In the genomic region with DNA sequence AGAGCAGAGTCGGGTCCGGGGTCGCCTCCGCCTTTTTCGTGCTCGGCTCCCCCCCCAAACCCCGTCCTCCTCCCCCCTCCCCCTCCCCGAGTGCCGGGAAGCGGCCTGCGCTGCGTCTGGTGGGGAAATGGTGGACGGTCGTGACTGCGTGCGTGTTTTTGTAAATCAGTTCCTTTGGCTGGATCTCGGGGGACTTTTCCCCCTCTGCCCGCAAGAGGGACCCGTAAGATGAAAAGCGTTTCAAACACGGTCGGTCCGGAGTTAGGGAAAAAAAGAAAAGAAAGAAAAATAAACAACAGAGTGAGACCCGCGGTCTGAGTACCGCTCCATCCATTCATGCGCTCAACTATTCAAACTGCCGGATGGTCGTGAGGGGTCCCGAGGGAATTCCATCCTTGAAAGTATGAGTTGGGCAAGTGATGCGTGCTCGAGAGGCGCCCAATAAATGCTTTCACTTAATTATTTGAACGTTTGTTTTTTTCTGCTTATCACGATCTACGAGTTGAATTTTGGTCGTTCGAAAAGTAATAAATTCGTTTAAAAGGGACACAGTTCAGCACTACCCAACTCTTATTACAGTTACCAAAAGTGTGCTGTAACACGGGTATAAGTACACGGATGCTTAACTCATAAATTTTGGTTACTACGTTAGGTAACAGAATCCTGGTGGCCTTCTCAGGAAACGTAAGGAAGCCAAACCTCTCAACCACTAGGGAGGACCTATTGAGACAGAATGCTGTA, we compare ENCODE assay signal across 8 mouse cellular contexts. TPM values are rescaled to one million over a fixed set of nuclear protein-coding genes. Genes with fewer than 3 reads are reported as not detected.
DNase-seq lines count a peak whose midpoint lies in the region; ATAC-seq and TF ChIP-seq lines count a peak whose summit lies in the region.

No protein-coding gene starts in this region.

- no peak for TF ChIP-seq CTCF in heart, postnatal 0 days (IDR thresholded peaks at IDR 0.05; ENCODE audit: low read depth)
- TF ChIP-seq CTCF in liver, postnatal 0 days (IDR thresholded peaks at IDR 0.05; ENCODE audit: low read depth) = no peak

- TF ChIP-seq EP300 in heart, postnatal 0 days (IDR thresholded peaks at IDR 0.05; ENCODE audit: low read depth) = no peak
- no peak for TF ChIP-seq EP300 in liver, postnatal 0 days (IDR thresholded peaks at IDR 0.05; ENCODE audit: low read depth)

- peak; percentile 13 for DNase-seq in adrenal gland, postnatal 10 days
- no peak for DNase-seq in adrenal gland, postnatal 25 days
- DNase-seq in retina, embryonic 14.5 days (ENCODE audit: low spot score) = peak; percentile 59
- DNase-seq in retina, postnatal 1 day = no peak
- DNase-seq in heart, postnatal 0 days (ENCODE audit: low spot score) = peak; percentile 13
- DNase-seq in liver, postnatal 0 days = no peak
- no peak for DNase-seq in urinary bladder, postnatal 36 days (ENCODE audit: low spot score in 2 of 2)
- no peak for DNase-seq in adrenal gland, postnatal 14 days

- peak overlapping the region; percentile 58 for H3K4me2 ChIP-seq in heart, postnatal 0 days (ENCODE audit: low read depth, low read length)
- H3K4me2 ChIP-seq in liver, postnatal 0 days (ENCODE audit: low read depth, low read length) = peak overlapping the region; percentile 62

- H3K27ac ChIP-seq in heart, postnatal 0 days (ENCODE audit: low read depth) = peak overlapping the region; percentile 91
- H3K27ac ChIP-seq in liver, postnatal 0 days (ENCODE audit: low read depth) = peak overlapping the region; percentile 91

- ATAC-seq in heart, postnatal 0 days (ENCODE audit: insufficient read depth, low read depth) = peak; percentile 78
- peak; percentile 78 for ATAC-seq in liver, postnatal 0 days

- WGBS in heart, postnatal 0 days = 19% methylated on average over 42 of the region's 43 CpGs
- 18% methylated on average over 38 of the region's 43 CpGs for WGBS in liver, postnatal 0 days (ENCODE audit: insufficient replicate concordance)

- peak overlapping the region; percentile 60 for H3K9ac ChIP-seq in heart, postnatal 0 days (replicated peaks; ENCODE audit: low read depth, low read length)
- H3K9ac ChIP-seq in liver, postnatal 0 days (replicated peaks) = peak overlapping the region; percentile 75

- H3K27me3 ChIP-seq in heart, postnatal 0 days (ENCODE audit: control insufficient read depth, insufficient read depth, low read length) = no peaks in the 10 kb centered on the region
- H3K27me3 ChIP-seq in liver, postnatal 0 days (ENCODE audit: insufficient read depth, low read length) = no peaks in the 10 kb centered on the region

- H3K36me3 ChIP-seq in heart, postnatal 0 days (replicated peaks; ENCODE audit: control insufficient read depth, insufficient read depth, low read length) = no peaks in the 10 kb centered on the region
- H3K36me3 ChIP-seq in liver, postnatal 0 days (replicated peaks; ENCODE audit: insufficient read depth, low read length) = 0 out of 2 replicates have a peak, but pooled peaks cover 4% of the 10 kb centered on the region

- no peaks in the 10 kb centered on the region for H3K4me1 ChIP-seq in heart, postnatal 0 days (ENCODE audit: control insufficient read depth, insufficient read depth)
- 0 out of 2 replicates have a peak, but pooled peaks cover 2% of the 10 kb centered on the region for H3K4me1 ChIP-seq in liver, postnatal 0 days (ENCODE audit: insufficient read depth)

- H3K4me3 ChIP-seq in heart, postnatal 0 days (ENCODE audit: low read depth, low read length) = peak overlapping the region; percentile 51
- H3K4me3 ChIP-seq in liver, postnatal 0 days (ENCODE audit: low read depth, low read length) = peak overlapping the region; percentile 74

- H3K9me3 ChIP-seq in heart, postnatal 0 days (replicated peaks; ENCODE audit: control insufficient read depth, low read length) = no peaks in the 10 kb centered on the region
- no peaks in the 10 kb centered on the region for H3K9me3 ChIP-seq in liver, postnatal 0 days (ENCODE audit: low read length)

RNA-seq across cellular contexts. Expression of a gene that starts 0.6 kb away (rescaled TPM):
- total RNA-seq in adrenal gland, postnatal 10 days (2021) = 10 to 100 TPM; 83.6 to 83.9 TPM
- 90.6 and 98.0 TPM in 2 replicates for total RNA-seq in adrenal gland, postnatal 25 days (2021)
- 37.1 and 43.9 TPM in 2 replicates for total RNA-seq in heart, postnatal 0 days (2014; rRNA removed; ENCODE audit: low replicate concordance)
- polyA plus RNA-seq in heart, postnatal 0 days (2015; fragmentation: Nextera tagmentation; extraction: Ambion mirVana) = 98.4 and 102 TPM in 2 replicates
- 50.6 and 55.7 TPM in 2 replicates for polyA plus RNA-seq in liver, postnatal 0 days (2015; fragmentation: Nextera tagmentation; extraction: Ambion mirVana)
- 96.9 and 100 TPM in 2 replicates for total RNA-seq in adrenal gland, postnatal 14 days (2021)

RNA-seq across cellular contexts. Expression of a gene that starts 0.6 kb away (rescaled TPM):
- total RNA-seq in adrenal gland, postnatal 10 days (2021) = 1 to 10 TPM; 5.4 to 5.8 TPM
- 8.4 and 9.0 TPM in 2 replicates for total RNA-seq in adrenal gland, postnatal 25 days (2021)
- total RNA-seq in heart, postnatal 0 days (2014; rRNA removed; ENCODE audit: low replicate concordance) = 0.50 and 4.1 TPM in 2 replicates
- polyA plus RNA-seq in heart, postnatal 0 days (2015; fragmentation: Nextera tagmentation; extraction: Ambion mirVana) = 1.5 and 1.8 TPM in 2 replicates
- polyA plus RNA-seq in liver, postnatal 0 days (2015; fragmentation: Nextera tagmentation; extraction: Ambion mirVana) = 2.8 and 3.2 TPM in 2 replicates
- total RNA-seq in adrenal gland, postnatal 14 days (2021) = 5.8 and 7.0 TPM in 2 replicates

RNA-seq across cellular contexts. Expression of a gene that starts 16.1 kb away (rescaled TPM):
- total RNA-seq in adrenal gland, postnatal 10 days (2021) = 100 to 1,000 TPM; 336 to 341 TPM
- 276 and 305 TPM in 2 replicates for total RNA-seq in adrenal gland, postnatal 25 days (2021)
- total RNA-seq in heart, postnatal 0 days (2014; rRNA removed; ENCODE audit: low replicate concordance) = 341 and 419 TPM in 2 replicates
- 246 and 247 TPM in 2 replicates for polyA plus RNA-seq in heart, postnatal 0 days (2015; fragmentation: Nextera tagmentation; extraction: Ambion mirVana)
- 306 and 323 TPM in 2 replicates for polyA plus RNA-seq in liver, postnatal 0 days (2015; fragmentation: Nextera tagmentation; extraction: Ambion mirVana)
- 329 and 369 TPM in 2 replicates for total RNA-seq in adrenal gland, postnatal 14 days (2021)

RNA-seq across cellular contexts. Expression of a gene that starts 18.2 kb away (rescaled TPM):
- total RNA-seq in adrenal gland, postnatal 10 days (2021) = 1 to 10 TPM; 2.5 to 3.3 TPM
- total RNA-seq in adrenal gland, postnatal 25 days (2021) = 0.67 and 0.82 TPM in 2 replicates
- not detected in 2 replicates for total RNA-seq in heart, postnatal 0 days (2014; rRNA removed; ENCODE audit: low replicate concordance)
- 0.34 and 0.49 TPM in 2 replicates for polyA plus RNA-seq in heart, postnatal 0 days (2015; fragmentation: Nextera tagmentation; extraction: Ambion mirVana)
- 10.9 and 11.9 TPM in 2 replicates for polyA plus RNA-seq in liver, postnatal 0 days (2015; fragmentation: Nextera tagmentation; extraction: Ambion mirVana)
- 2.1 and 4.7 TPM in 2 replicates for total RNA-seq in adrenal gland, postnatal 14 days (2021)

RNA-seq across cellular contexts. Expression of a gene that starts 59.9 kb away (rescaled TPM):
- 10 to 100 TPM; 52.9 to 58.0 TPM for total RNA-seq in adrenal gland, postnatal 10 days (2021)
- 30.7 and 34.1 TPM in 2 replicates for total RNA-seq in adrenal gland, postnatal 25 days (2021)
- 13.1 and 13.7 TPM in 2 replicates for total RNA-seq in heart, postnatal 0 days (2014; rRNA removed; ENCODE audit: low replicate concordance)
- 66.5 and 74.5 TPM in 2 replicates for polyA plus RNA-seq in heart, postnatal 0 days (2015; fragmentation: Nextera tagmentation; extraction: Ambion mirVana)
- 106 and 115 TPM in 2 replicates for polyA plus RNA-seq in liver, postnatal 0 days (2015; fragmentation: Nextera tagmentation; extraction: Ambion mirVana)
- 52.4 and 53.2 TPM in 2 replicates for total RNA-seq in adrenal gland, postnatal 14 days (2021)

Comparison
In these comparisons a context has a peak if more than half of its experiments do, and no peak if none do; other contexts are left out.
1. DNase-seq: peak in adrenal gland, postnatal 10 days (single experiment), retina, embryonic 14.5 days (single experiment) and heart, postnatal 0 days (single experiment); none in adrenal gland, postnatal 25 days (single experiment), retina, postnatal 1 day (single experiment), liver, postnatal 0 days (single experiment), urinary bladder, postnatal 36 days (0 of 2) and adrenal gland, postnatal 14 days (single experiment).